Mouse (Mus musculus) embryonic fibroblast, embryonic 13.5 days (primary cell): ENCODE measurements at regions not wholly inside any gene's neighbourhood (a gene's known extent, or its start where the extent isn't known, plus 50 kb on each side); places are given as distances from the start of the nearest gene placed in this dataset.

Experiments used
- H3K27ac ChIP-seq: 2 replicates; pipeline ENCODE4 v1.5.1; 2012; ENCODE audit warnings: low read length, control low read depth, inconsistent platforms; ENCODE audit not compliant: insufficient read depth
- H3K4me1 ChIP-seq: 2 replicates; pipeline ENCODE4 v1.6.1; 2011; ENCODE audit warnings: low read length; ENCODE audit not compliant: control insufficient read depth, insufficient read depth
- H3K4me3 ChIP-seq: 2 replicates; pipeline ENCODE4 v1.5.1; 2011; ENCODE audit warnings: mild to moderate bottlenecking, control low read depth, low read length; ENCODE audit not compliant: insufficient read depth
- CTCF ChIP-seq: IDR thresholded peaks from 2 replicates; pipeline ENCODE4 v1.5.1; 2011; ENCODE audit warnings: mild to moderate bottlenecking, control low read depth, low read length, moderate library complexity, borderline replicate concordance; ENCODE audit not compliant: insufficient read depth
- POLR2A ChIP-seq: IDR thresholded peaks from 2 replicates; pipeline ENCODE4 v1.6.1; 2011; ENCODE audit warnings: low read depth, mild to moderate bottlenecking, control low read depth, low read length, moderate library complexity

- TF ChIP-seq POLR2A: no peak
- no peak for TF ChIP-seq CTCF
- no peak overlapping the region for H3K27ac ChIP-seq
- H3K4me3 ChIP-seq: no peak overlapping the region
- H3K4me1 ChIP-seq: no peaks in the 10 kb centered on the region
Measured at GRCm38 (mm10) chr10:126815730-126816129, 85.4 kb downstream of the Atp23 start.

DNA sequence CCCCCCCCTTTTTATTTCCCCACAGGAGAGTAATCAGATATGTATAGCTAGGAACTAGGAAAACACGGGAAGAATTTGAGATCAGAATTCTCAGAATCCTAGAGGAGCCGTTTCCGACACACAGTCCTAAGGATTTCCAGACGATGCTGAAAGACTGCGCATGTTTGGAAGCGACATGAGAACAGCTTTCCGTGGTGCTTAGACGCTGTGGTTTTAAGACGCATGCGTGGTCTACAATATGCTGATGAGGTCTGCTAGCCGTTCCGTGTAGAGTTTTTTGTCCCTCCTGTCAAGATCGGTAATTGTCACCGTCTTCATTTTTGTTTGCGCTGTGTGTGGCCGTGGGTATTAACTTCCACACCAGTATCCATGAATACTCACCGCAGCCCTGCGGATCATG lies 86.2 kb downstream of the Atp23 start:
- H3K4me1 ChIP-seq: no peaks in the 10 kb centered on the region
- TF ChIP-seq CTCF: no peak
- TF ChIP-seq POLR2A: no peak
- no peak overlapping the region for H3K4me3 ChIP-seq
- H3K27ac ChIP-seq: no peak overlapping the region

DNA sequence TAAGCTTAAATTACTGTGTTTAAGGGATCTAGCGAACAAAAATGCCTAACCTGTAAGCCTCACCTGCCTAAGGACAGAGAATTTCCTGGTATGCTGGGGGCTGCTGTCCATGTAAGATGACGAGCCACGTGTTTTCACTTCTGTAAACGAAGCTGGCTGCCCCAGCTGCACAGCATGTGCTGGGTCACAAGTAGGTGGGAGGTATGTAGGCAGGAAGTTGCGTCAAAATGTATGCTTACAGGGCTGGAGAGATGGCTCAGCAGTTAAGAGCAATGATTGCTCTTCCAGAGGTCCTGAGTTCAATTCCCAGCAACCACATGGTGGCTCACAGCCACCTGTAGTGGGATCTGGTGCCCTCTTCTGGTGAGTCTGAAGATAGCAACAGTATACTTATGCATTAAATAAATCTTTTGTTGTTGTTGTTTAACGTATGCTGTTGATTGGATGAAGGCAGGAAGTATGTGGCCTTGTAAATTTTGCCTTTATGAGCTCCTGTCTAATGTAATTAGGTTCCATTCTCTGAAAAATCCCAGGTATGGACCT lies 88.0 kb downstream of the Atp23 start:
- Histone ChIP-seq H3K4me3 (no peak overlapping the region), H3K4me1 (no peaks in the 10 kb centered on the region), H3K27ac (no peak overlapping the region)
- TF ChIP-seq POLR2A (no peak), CTCF (no peak)

- H3K27ac ChIP-seq: no peak overlapping the region
- no peak overlapping the region for H3K4me3 ChIP-seq
- TF ChIP-seq POLR2A (no peak), CTCF (no peak)
- no peaks in the 10 kb centered on the region for H3K4me1 ChIP-seq
Measured at GRCm38 (mm10) chr10:126812243-126812755, 88.9 kb downstream of the Atp23 start.

GRCm38 (mm10) chr10:126810346-126811095 lies 90.6 kb downstream of the Atp23 start:
- Histone ChIP-seq H3K4me1 (no peaks in the 10 kb centered on the region), H3K4me3 (no peak overlapping the region), H3K27ac (no peak overlapping the region)
- TF ChIP-seq CTCF: no peak
- no peak for TF ChIP-seq POLR2A

GRCm38 (mm10) chr10:126809587-126809986 lies 91.6 kb downstream of the Atp23 start:
- Histone ChIP-seq H3K4me1 (no peaks in the 10 kb centered on the region), H3K4me3 (peak overlapping the region; percentile 28), H3K27ac (no peak overlapping the region)
- TF ChIP-seq POLR2A (no peak), CTCF (no peak)

- no peak overlapping the region for H3K4me3 ChIP-seq
- no peak overlapping the region for H3K27ac ChIP-seq
- no peaks in the 10 kb centered on the region for H3K4me1 ChIP-seq
- no peak for TF ChIP-seq CTCF
- TF ChIP-seq POLR2A: no peak
Measured at GRCm38 (mm10) chr10:126806881-126807280, 94.3 kb downstream of the Atp23 start.

- Histone ChIP-seq H3K27ac (no peak overlapping the region), H3K4me1 (0 out of 2 replicates have a peak, but pooled peaks cover 3% of the 10 kb centered on the region), H3K4me3 (no peak overlapping the region)
- TF ChIP-seq POLR2A (no peak), CTCF (no peak)
Measured at GRCm38 (mm10) chr10:126802732-126803131, 98.4 kb downstream of the Atp23 start.

DNA sequence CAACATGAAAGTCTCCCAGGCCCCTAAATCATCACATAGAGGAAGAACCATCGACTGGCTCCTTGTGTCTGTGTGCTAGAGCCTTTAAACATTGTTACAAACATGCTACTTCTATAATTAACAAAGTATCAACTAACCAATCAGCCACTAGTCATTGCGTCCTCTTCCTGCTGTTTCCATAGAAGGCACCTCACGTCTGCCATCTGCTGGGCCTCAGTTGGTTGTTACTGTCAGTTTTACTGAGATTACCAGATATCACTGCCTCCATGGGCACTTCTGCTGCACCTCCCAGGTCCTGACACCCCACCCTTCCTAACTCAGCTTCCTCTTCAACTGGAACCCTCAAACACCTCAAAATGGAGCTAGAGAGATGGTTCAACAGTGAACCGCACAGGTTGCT lies 101.8 kb downstream of the Atp23 start:
- Histone ChIP-seq H3K4me3 (no peak overlapping the region), H3K27ac (no peak overlapping the region), H3K4me1 (0 out of 2 replicates have a peak, but pooled peaks cover 3% of the 10 kb centered on the region)
- TF ChIP-seq CTCF: no peak
- no peak for TF ChIP-seq POLR2A

DNA sequence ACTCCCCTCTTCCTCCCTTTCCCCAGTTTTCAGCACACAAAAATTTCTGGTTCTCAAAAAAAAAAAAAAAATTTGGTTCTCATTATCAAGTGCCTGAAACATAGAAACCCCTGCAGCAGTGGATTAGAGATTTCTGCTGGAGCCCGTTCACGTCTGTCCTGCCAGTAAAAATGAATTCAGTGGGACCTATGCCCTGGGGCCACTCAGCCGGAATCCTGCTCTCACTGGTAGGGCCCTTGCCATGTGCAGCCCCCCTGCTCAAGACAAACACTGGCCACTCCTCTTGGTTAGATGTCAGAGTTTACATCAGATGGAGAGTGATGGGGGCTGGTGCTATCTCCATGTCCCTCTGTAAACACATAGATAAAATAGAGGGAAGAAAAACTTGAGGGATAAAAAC lies 108.0 kb downstream of the Atp23 start:
- H3K4me3 ChIP-seq: no peak overlapping the region
- no peaks in the 10 kb centered on the region for H3K4me1 ChIP-seq
- no peak overlapping the region for H3K27ac ChIP-seq
- TF ChIP-seq POLR2A (no peak), CTCF (no peak)

- no peaks in the 10 kb centered on the region for H3K4me1 ChIP-seq
- no peak overlapping the region for H3K27ac ChIP-seq
- TF ChIP-seq POLR2A: no peak
- TF ChIP-seq CTCF: no peak
- no peak overlapping the region for H3K4me3 ChIP-seq
Measured at GRCm38 (mm10) chr10:126792371-126792835, 108.8 kb downstream of the Atp23 start.
